Mouse (Mus musculus) neutrophil, adult 59 days (primary cell): ENCODE data around the gene Abca9. TPM values are rescaled to one million over a fixed set of nuclear protein-coding genes. Genes with fewer than 3 reads are reported as not detected.

Source experiments
- total RNA-seq, 2 experiments: library from RNA; stranded (reverse); gene quantifications; 1 replicate in 1 of 2; 2 replicates in 1 of 2; pipeline ENCODE4 v1.2.4; 2023

Gene Abca9
- 10 to 100 TPM; 17.5 to 29.3 TPM for total RNA-seq

DNA sequence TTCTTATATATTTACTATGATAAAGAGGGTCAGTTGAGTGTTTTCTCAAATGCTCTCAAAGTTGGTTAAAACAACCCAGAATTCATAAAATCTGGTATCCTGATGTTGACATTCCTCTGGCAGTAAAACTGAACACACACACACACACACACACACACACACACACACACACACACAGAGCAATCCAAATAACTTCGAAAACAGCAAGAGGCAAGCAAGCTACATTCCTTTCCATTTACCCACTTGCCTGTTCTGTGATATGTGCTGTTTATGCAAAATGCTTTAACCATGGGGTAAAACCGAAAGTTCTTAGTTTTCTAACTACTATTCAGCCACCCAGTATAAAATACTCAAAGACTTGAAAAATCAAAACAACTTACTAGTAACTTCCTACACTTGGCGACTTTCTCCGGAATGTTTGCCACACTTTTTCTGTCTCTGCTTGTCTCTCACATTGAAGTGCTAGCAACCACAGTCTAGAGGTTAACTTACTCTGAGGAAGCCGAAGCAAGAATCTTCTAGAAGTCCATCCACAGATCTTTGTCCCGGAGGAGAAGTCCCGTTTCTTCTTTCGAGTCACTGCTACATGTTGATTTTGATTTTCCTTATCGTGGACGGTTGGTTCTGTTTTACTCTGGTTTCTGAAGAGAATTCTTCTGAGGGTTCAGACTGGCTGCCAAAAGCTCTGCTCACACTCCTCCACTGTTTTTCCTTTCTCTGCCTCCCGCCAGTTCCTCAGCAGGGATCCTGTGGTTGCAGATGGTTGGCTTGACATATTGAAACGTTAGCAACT, at the start of gene Abca9:
TSS of gene Abca9 (minus strand) at position 738 of the 793 bp plus-strand sequence.

DNA sequence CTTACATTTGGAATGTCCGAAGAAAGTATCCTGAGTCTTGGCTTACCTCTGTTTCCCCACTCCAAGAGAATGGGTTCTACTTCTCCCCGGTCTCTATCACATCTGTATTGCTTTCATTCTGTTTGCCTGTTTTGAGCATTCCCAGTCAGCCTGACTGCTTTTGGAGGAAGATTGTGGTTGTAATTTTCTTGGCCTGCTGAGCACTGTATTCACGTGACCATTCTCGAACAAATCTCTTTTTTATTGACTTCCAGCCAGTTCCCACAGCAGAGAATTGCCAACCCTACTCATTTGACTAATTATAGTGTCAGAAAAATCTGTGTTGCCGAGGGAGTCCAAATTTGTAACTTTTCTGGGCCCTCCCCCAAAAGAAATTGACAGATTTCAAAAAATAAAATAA, 72.1 kb downstream of the Abca9 start, which contains the start of gene Abca8a:
TSS of gene Abca8a (minus strand) at position 121 of the 400 bp plus-strand sequence.

Other genes starting within 250 kb of the Abca9 start
- gene Abca8b, start 172.4 kb downstream of the Abca9 start, total RNA-seq: under 1 TPM; 0.04 to 0.07 TPM
- under 1 TPM in 1 of 2 experiments, not detected in 1; 0.66 TPM for gene Abca8a, start 72.2 kb downstream of the Abca9 start, total RNA-seq
- gene Abca6, start 83.6 kb upstream of the Abca9 start, total RNA-seq: 1 to 10 TPM; 2.0 to 3.3 TPM
- gene Abca5, start 169.5 kb upstream of the Abca9 start, total RNA-seq: under 1 TPM; 0.18 to 0.20 TPM
- gene Map2k6, start 230.9 kb upstream of the Abca9 start, total RNA-seq: 1 to 10 TPM; 5.2 to 6.9 TPM